21 mouse cellular contexts compared by ENCODE assay signal in genomic region chr5:122474643-122475363, GRCm38 (mm10). TPM values are rescaled to one million over a fixed set of nuclear protein-coding genes. Genes with fewer than 3 reads are reported as not detected.
DNase-seq lines count a peak whose midpoint lies in the region; ATAC-seq and TF ChIP-seq lines count a peak whose summit lies in the region.
"Had no signal": no experiment of that assay in that cellular context is flagged by ENCODE, and none has a peak within 500 bp of the region (broad histone marks: within the 10 kb centered on the region; RNA-seq: fewer than 3 reads in every experiment).

No protein-coding gene starts in this region.

- no peak overlapping the region for H3K27ac ChIP-seq in forebrain, postnatal 0 days (ENCODE audit: low read depth, low read length)
- H3K27ac ChIP-seq in forebrain, embryonic 13.5 days: no peak overlapping the region
- H3K27ac ChIP-seq in intestine, embryonic 16.5 days (ENCODE audit: low read length): no peak overlapping the region
- H3K27ac ChIP-seq in intestine, embryonic 15.5 days: no peak overlapping the region
- peak overlapping the region; percentile 72 for H3K27ac ChIP-seq in liver, adult 2 months (replicated peaks; ENCODE audit: insufficient read depth, low read depth, low read length)
- no peak overlapping the region for H3K27ac ChIP-seq in intestine, postnatal 0 days (ENCODE audit: low read depth, low read length)
- H3K27ac ChIP-seq: forebrain, embryonic 10.5 days; hindbrain, embryonic 14.5 days; limb, embryonic 13.5 days; midbrain, embryonic 13.5 days had no signal

- H3K4me1 ChIP-seq in forebrain, postnatal 0 days (ENCODE audit: insufficient read depth): no peaks in the 10 kb centered on the region
- 0 out of 2 replicates have a peak, but pooled peaks cover 6% of the 10 kb centered on the region for H3K4me1 ChIP-seq in forebrain, embryonic 13.5 days
- H3K4me1 ChIP-seq in intestine, embryonic 16.5 days (ENCODE audit: control insufficient read depth, insufficient read depth, low read length): no peaks in the 10 kb centered on the region
- no peaks in the 10 kb centered on the region for H3K4me1 ChIP-seq in intestine, embryonic 15.5 days (replicated peaks)
- H3K4me1 ChIP-seq in liver, adult 2 months (ENCODE audit: control insufficient read depth, insufficient read depth, low read length): peaks cover 31% of the 10 kb centered on the region
- H3K4me1 ChIP-seq in intestine, postnatal 0 days (replicated peaks; ENCODE audit: control insufficient read depth, insufficient read depth, low read length): no peaks in the 10 kb centered on the region
- H3K4me1 ChIP-seq: forebrain, embryonic 10.5 days; limb, embryonic 13.5 days; midbrain, embryonic 13.5 days had no signal

- WGBS in forebrain, postnatal 0 days: 87% methylated on average over 4 of the region's 4 CpGs
- 83% methylated on average over 4 of the region's 4 CpGs for WGBS in forebrain, embryonic 13.5 days
- WGBS in intestine, embryonic 16.5 days: 85% methylated on average over 4 of the region's 4 CpGs
- 81% methylated on average over 4 of the region's 4 CpGs for WGBS in intestine, embryonic 15.5 days
- WGBS in liver, adult 2 months: 49% methylated on average over 4 of the region's 4 CpGs
- 78% methylated on average over 4 of the region's 4 CpGs for WGBS in intestine, postnatal 0 days

- H3K9ac ChIP-seq in forebrain, postnatal 0 days: no peak overlapping the region
- no peak overlapping the region for H3K9ac ChIP-seq in forebrain, embryonic 13.5 days
- no peak overlapping the region for H3K9ac ChIP-seq in intestine, embryonic 16.5 days (ENCODE audit: low read depth, low read length)
- H3K9ac ChIP-seq in intestine, embryonic 15.5 days: no peak overlapping the region
- no peak overlapping the region for H3K9ac ChIP-seq in liver, adult 2 months (ENCODE audit: low read depth, low read length)
- H3K9ac ChIP-seq in intestine, postnatal 0 days (ENCODE audit: low read depth, low read length): no peak overlapping the region
- H3K9ac ChIP-seq: hindbrain, embryonic 14.5 days; limb, embryonic 13.5 days; midbrain, embryonic 13.5 days had no signal

- H3K4me3 ChIP-seq in forebrain, postnatal 0 days (ENCODE audit: low read depth, low read length): no peak overlapping the region
- H3K4me3 ChIP-seq in forebrain, embryonic 13.5 days: no peak overlapping the region
- H3K4me3 ChIP-seq in intestine, embryonic 16.5 days (ENCODE audit: low read length): no peak overlapping the region
- H3K4me3 ChIP-seq in intestine, embryonic 15.5 days (replicated peaks): no peak overlapping the region
- H3K4me3 ChIP-seq in liver, adult 2 months (ENCODE audit: insufficient read depth, low read depth, low read length): no peak overlapping the region
- H3K4me3 ChIP-seq in intestine, postnatal 0 days (ENCODE audit: low read depth, low read length): no peak overlapping the region
- H3K4me3 ChIP-seq: forebrain, embryonic 10.5 days; limb, embryonic 13.5 days; megakaryocyte, embryonic 14.5 days; midbrain, embryonic 13.5 days had no signal

- peaks cover 53% of the 10 kb centered on the region for H3K36me3 ChIP-seq in forebrain, postnatal 0 days (ENCODE audit: insufficient read depth)
- H3K36me3 ChIP-seq in forebrain, embryonic 13.5 days (ENCODE audit: poor library complexity, severe bottlenecking): peaks cover 76% of the 10 kb centered on the region
- peaks cover 12% of the 10 kb centered on the region for H3K36me3 ChIP-seq in intestine, embryonic 16.5 days (ENCODE audit: control insufficient read depth, insufficient read depth, low read length)
- peaks cover 32% of the 10 kb centered on the region for H3K36me3 ChIP-seq in intestine, embryonic 15.5 days
- peaks cover 64% of the 10 kb centered on the region for H3K36me3 ChIP-seq in liver, adult 2 months (ENCODE audit: control insufficient read depth, insufficient read depth, low read length)
- H3K36me3 ChIP-seq in intestine, postnatal 0 days (ENCODE audit: control insufficient read depth, insufficient read depth): peaks cover 62% of the 10 kb centered on the region

- no peak overlapping the region for H3K4me2 ChIP-seq in forebrain, postnatal 0 days (ENCODE audit: low read depth)
- H3K4me2 ChIP-seq in forebrain, embryonic 13.5 days: no peak overlapping the region
- no peak overlapping the region for H3K4me2 ChIP-seq in intestine, embryonic 16.5 days (ENCODE audit: low read depth, low read length)
- no peak overlapping the region for H3K4me2 ChIP-seq in intestine, embryonic 15.5 days (replicated peaks)
- H3K4me2 ChIP-seq in intestine, postnatal 0 days (replicated peaks; ENCODE audit: low read depth): no peak overlapping the region
- H3K4me2 ChIP-seq: hindbrain, embryonic 14.5 days; limb, embryonic 13.5 days; midbrain, embryonic 13.5 days had no signal

- no peaks in the 10 kb centered on the region for H3K9me3 ChIP-seq in forebrain, postnatal 0 days (ENCODE audit: low read length)
- no peaks in the 10 kb centered on the region for H3K9me3 ChIP-seq in forebrain, embryonic 13.5 days (replicated peaks)
- H3K9me3 ChIP-seq in intestine, embryonic 16.5 days (ENCODE audit: control insufficient read depth, low read length): no peaks in the 10 kb centered on the region
- H3K9me3 ChIP-seq in intestine, embryonic 15.5 days: no peaks in the 10 kb centered on the region
- H3K9me3 ChIP-seq in intestine, postnatal 0 days (ENCODE audit: control insufficient read depth): no peaks in the 10 kb centered on the region
- H3K9me3 ChIP-seq: forebrain, embryonic 10.5 days; limb, embryonic 13.5 days; megakaryocyte, embryonic 14.5 days; midbrain, embryonic 13.5 days had no signal

- H3K27me3 ChIP-seq in forebrain, postnatal 0 days (ENCODE audit: insufficient read depth, low read length): no peaks in the 10 kb centered on the region
- H3K27me3 ChIP-seq in forebrain, embryonic 13.5 days: no peaks in the 10 kb centered on the region
- H3K27me3 ChIP-seq in intestine, embryonic 16.5 days (replicated peaks; ENCODE audit: control insufficient read depth, insufficient read depth, low read length): no peaks in the 10 kb centered on the region
- no peaks in the 10 kb centered on the region for H3K27me3 ChIP-seq in intestine, embryonic 15.5 days (replicated peaks)
- H3K27me3 ChIP-seq in liver, adult 2 months (ENCODE audit: control insufficient read depth, insufficient read depth, low read length): no peaks in the 10 kb centered on the region
- H3K27me3 ChIP-seq in intestine, postnatal 0 days (replicated peaks; ENCODE audit: control insufficient read depth, insufficient read depth, low read length): no peaks in the 10 kb centered on the region
- H3K27me3 ChIP-seq: limb, embryonic 13.5 days; megakaryocyte, embryonic 14.5 days; midbrain, embryonic 13.5 days had no signal

- TF ChIP-seq POLR2A in liver, adult 2 months (IDR thresholded peaks at IDR 0.05; ENCODE audit: extremely low read depth, insufficient read depth, low read length): no peak

- DNase-seq in forebrain, postnatal 0 days: no peak
- DNase-seq in liver, adult 2 months (ENCODE audit: extremely low read depth, low read depth, low spot score): peak; percentile 91
- DNase-seq in liver: no peak
- DNase-seq in lung, postnatal 14 days: no peak
- DNase-seq: adrenal gland, postnatal 25 days; cerebellum, adult 11 months; cerebellum, postnatal 14 days; heart, postnatal 36 days; kidney, postnatal 10 days; lung, adult 18-20 months; thymus, adult 2 months had no signal

- ATAC-seq in forebrain, postnatal 0 days: no peak
- ATAC-seq in forebrain, embryonic 13.5 days: no peak
- ATAC-seq in intestine, embryonic 16.5 days: peak; percentile 50
- ATAC-seq in intestine, embryonic 15.5 days: no peak
- no peak for ATAC-seq in intestine, postnatal 0 days
- ATAC-seq: inflammation-experienced regulatory T-cells, adult 6 months; midbrain, embryonic 13.5 days had no signal

- H3K79me2 ChIP-seq in liver, adult 2 months (ENCODE audit: control insufficient read depth, insufficient read depth, low read length): peaks cover 6% of the 10 kb centered on the region; the same call in 1 of the 2 replicates

- peak; percentile 27; the same call in 1 of the 2 replicates for TF ChIP-seq CTCF in forebrain, postnatal 0 days (IDR thresholded peaks at IDR 0.05; ENCODE audit: low read depth)
- no peak for TF ChIP-seq CTCF in liver, adult 2 months (IDR thresholded peaks at IDR 0.05; ENCODE audit: low read depth, low read length)
- peak; percentile 17; the same call in 1 of the 2 replicates for TF ChIP-seq CTCF in intestine, postnatal 0 days (IDR thresholded peaks at IDR 0.05; ENCODE audit: low read depth)

RNA-seq across cellular contexts. Expression of gene Atp2a2, which starts 27.2 kb away (rescaled TPM):
- 143 and 178 TPM in 2 replicates for total RNA-seq in forebrain, postnatal 0 days (2014; rRNA removed)
- polyA plus RNA-seq in forebrain, postnatal 0 days (2015; fragmentation: Nextera tagmentation; extraction: Ambion mirVana): 28.8 and 37.2 TPM in 2 replicates
- polyA plus RNA-seq in forebrain, embryonic 13.5 days (2015; fragmentation: Nextera tagmentation; extraction: Ambion mirVana): 32.2 and 34.2 TPM in 2 replicates
- 20.4 and 27.2 TPM in 2 replicates for polyA plus RNA-seq in intestine, embryonic 16.5 days (2015; fragmentation: Nextera tagmentation; extraction: Ambion mirVana)
- polyA plus RNA-seq in intestine, embryonic 15.5 days (2015; fragmentation: Nextera tagmentation; extraction: Ambion mirVana): 33.8 and 36.1 TPM in 2 replicates
- total RNA-seq in liver, adult 2 months (2014; rRNA removed): 44.6 and 65.4 TPM in 2 replicates
- 46.0 and 50.5 TPM in 2 replicates for polyA plus RNA-seq in liver, adult 2 months (2012; rRNA removed)
- 26.1 and 27.3 TPM in 2 replicates for polyA plus RNA-seq in intestine, postnatal 0 days (2015; fragmentation: Nextera tagmentation; extraction: Ambion mirVana)

RNA-seq across cellular contexts. Expression of gene Anapc7, which starts 53.3 kb away (rescaled TPM):
- total RNA-seq in forebrain, postnatal 0 days (2014; rRNA removed): 30.2 and 33.0 TPM in 2 replicates
- polyA plus RNA-seq in forebrain, postnatal 0 days (2015; fragmentation: Nextera tagmentation; extraction: Ambion mirVana): 37.5 and 42.0 TPM in 2 replicates
- 50.3 and 53.3 TPM in 2 replicates for polyA plus RNA-seq in forebrain, embryonic 13.5 days (2015; fragmentation: Nextera tagmentation; extraction: Ambion mirVana)
- 35.9 and 40.1 TPM in 2 replicates for polyA plus RNA-seq in intestine, embryonic 16.5 days (2015; fragmentation: Nextera tagmentation; extraction: Ambion mirVana)
- 35.2 and 38.3 TPM in 2 replicates for polyA plus RNA-seq in intestine, embryonic 15.5 days (2015; fragmentation: Nextera tagmentation; extraction: Ambion mirVana)
- 12.1 and 12.6 TPM in 2 replicates for total RNA-seq in liver, adult 2 months (2014; rRNA removed)
- polyA plus RNA-seq in liver, adult 2 months (2012; rRNA removed): 12.9 and 14.4 TPM in 2 replicates
- polyA plus RNA-seq in intestine, postnatal 0 days (2015; fragmentation: Nextera tagmentation; extraction: Ambion mirVana): 22.5 and 22.8 TPM in 2 replicates
